Mouse (Mus musculus) liver, embryonic 15.5 days (tissue): ENCODE results near the gene Smpd1. TPM values are rescaled to one million over a fixed set of nuclear protein-coding genes. Genes with fewer than 3 reads are reported as not detected.

Experiments used
- ATAC-seq: fragments of 200-750 bp; cut with Nextera tagmentation; 2 replicates; pipeline ENCODE4 v1.8.0; 2017; ENCODE audit warnings: moderate number of reproducible peaks, mild to moderate bottlenecking, moderate library complexity; ENCODE audit not compliant: insufficient read depth
- H3K27ac ChIP-seq: fragments of 300-500 bp; sonication (generic); replicated peaks from 2 replicates; pipeline ENCODE4 v1.5.1; 2015; ENCODE audit warnings: mild to moderate bottlenecking, inconsistent platforms
- H3K27me3 ChIP-seq: fragments of 300-500 bp; sonication (generic); 2 replicates; pipeline ENCODE4 v1.6.1; 2015; ENCODE audit warnings: mild to moderate bottlenecking, inconsistent platforms
- H3K36me3 ChIP-seq: fragments of 300-500 bp; sonication (generic); replicated peaks from 2 replicates; pipeline ENCODE4 v1.6.1; 2015; ENCODE audit warnings: moderate library complexity, mild to moderate bottlenecking, inconsistent platforms
- H3K4me1 ChIP-seq: fragments of 300-500 bp; sonication (generic); replicated peaks from 2 replicates; pipeline ENCODE4 v1.6.1; 2015; ENCODE audit warnings: inconsistent platforms
- H3K4me2 ChIP-seq: fragments of 300-500 bp; sonication (generic); 2 replicates; pipeline ENCODE4 v1.6.1; 2015; ENCODE audit warnings: moderate library complexity, mild to moderate bottlenecking, inconsistent platforms
- H3K4me3 ChIP-seq: fragments of 300-500 bp; sonication (generic); replicated peaks from 2 replicates; pipeline ENCODE4 v1.5.1; 2015; ENCODE audit warnings: mild to moderate bottlenecking, inconsistent platforms
- H3K9ac ChIP-seq: fragments of 300-500 bp; sonication (generic); 2 replicates; pipeline ENCODE4 v1.6.1; 2015; ENCODE audit warnings: moderate library complexity, mild to moderate bottlenecking, inconsistent platforms
- H3K9me3 ChIP-seq: fragments of 300-500 bp; sonication (generic); replicated peaks from 2 replicates; pipeline ENCODE4 v1.6.1; 2016; ENCODE audit warnings: inconsistent platforms
- WGBS: fragments of 180-500 bp; shearing (Covaris S2); methylation state at CpG from one replicate; pipeline ENCODE4 v1.1.7; 2015; ENCODE audit warnings: mixed read lengths; ENCODE audit not compliant: insufficient replicate concordance; 5-methylcytosine and 5-hydroxymethylcytosine counted together
- polyA plus RNA-seq: library from polyadenylated mRNA; unstranded; fragments of >200 nt; fragmentation: Nextera tagmentation; extraction: Ambion mirVana; gene quantifications from 2 replicates; pipeline ENCODE4 v1.2.1, GENCODE M21; 2015

Gene Smpd1
- polyA plus RNA-seq, 1 experiment from 2014 or later = 21.9 TPM

DNA sequence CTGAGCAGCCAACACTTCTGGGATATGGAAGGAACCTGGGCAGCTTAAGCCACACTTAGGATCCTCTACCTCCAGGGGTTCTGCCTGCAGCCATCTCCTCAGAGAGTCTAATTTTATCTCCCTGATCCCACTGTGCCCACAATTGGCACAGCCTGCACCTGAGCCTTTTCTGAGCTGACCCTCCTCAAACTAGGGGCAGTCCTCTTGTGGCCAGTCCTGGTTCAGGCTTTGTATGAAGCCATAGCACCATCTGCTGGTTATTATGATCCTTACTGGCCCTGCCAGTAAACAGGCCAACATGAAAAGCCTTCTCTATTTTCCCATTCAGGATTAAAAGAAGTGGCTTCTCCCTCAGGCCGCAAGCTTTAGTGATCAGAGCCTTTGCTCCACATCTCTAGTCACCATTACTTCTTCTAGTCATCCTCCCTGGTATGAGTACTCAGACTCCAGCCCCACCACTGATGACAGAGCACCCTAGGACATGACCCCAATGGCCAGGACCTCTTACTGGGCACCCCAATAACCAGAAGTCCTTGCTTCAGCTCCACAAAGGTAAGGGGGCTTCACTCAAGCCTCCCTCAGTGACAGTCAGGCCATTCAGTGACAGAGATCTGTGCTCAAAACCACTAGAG, 26.7 kb upstream of the Smpd1 start:
- Histone ChIP-seq H3K4me1 (no peaks in the 10 kb centered on the region), H3K4me2 (no peak overlapping the region), H3K4me3 (no peak overlapping the region), H3K9me3 (no peaks in the 10 kb centered on the region), H3K36me3 (no peaks in the 10 kb centered on the region), H3K9ac (no peak overlapping the region), H3K27me3 (no peaks in the 10 kb centered on the region), H3K27ac (no peak overlapping the region)
- WGBS = 32% methylated on average over 1 of the region's 1 CpGs
- no peak for ATAC-seq

DNA sequence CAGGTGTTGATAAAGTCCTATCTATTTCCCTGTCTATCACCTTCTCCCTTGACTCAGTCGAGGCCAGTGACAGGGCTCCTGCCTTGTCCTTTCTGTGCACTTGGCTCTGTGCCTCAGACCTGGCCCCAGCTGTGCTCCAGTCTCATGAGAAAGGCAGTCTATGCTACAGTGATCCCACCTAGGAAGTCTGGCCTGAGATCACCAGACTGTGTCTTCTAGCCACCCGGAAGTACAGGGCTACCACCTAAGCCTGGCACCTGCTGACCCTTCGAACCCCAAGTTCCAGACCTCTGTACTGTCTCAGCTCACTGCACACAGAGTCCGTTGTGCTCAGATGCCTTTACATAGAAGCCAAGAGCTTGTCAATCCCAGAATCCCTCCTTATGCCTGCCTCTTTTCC, 26.1 kb upstream of the Smpd1 start:
- Histone ChIP-seq H3K9me3 (no peaks in the 10 kb centered on the region), H3K27me3 (no peaks in the 10 kb centered on the region), H3K36me3 (no peaks in the 10 kb centered on the region), H3K9ac (no peak overlapping the region), H3K4me3 (no peak overlapping the region), H3K4me1 (no peaks in the 10 kb centered on the region), H3K4me2 (no peak overlapping the region), H3K27ac (no peak overlapping the region)
- peak; percentile 22; the same call in 1 of the 2 replicates for ATAC-seq
- 61% methylated on average over 4 of the region's 4 CpGs for WGBS

DNA sequence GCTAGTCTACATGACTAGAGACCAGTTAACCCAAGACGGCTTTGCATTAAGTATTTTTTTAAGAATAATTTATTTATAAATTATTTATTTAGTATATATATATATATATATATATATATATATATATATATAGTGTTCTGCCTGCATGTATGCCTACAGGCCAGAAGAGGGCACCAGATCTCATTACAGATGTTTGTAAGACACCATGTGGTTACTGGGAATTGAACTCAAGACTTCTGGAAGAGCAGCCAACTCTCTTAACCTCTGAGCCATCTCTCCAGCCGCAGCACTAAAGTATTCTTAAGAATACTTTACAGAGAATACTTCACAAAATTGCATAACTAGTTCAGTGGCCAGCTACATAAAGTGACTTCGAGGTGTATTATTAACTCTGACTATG, 20.0 kb upstream of the Smpd1 start:
- Histone ChIP-seq H3K27ac (no peak overlapping the region), H3K36me3 (no peaks in the 10 kb centered on the region), H3K4me2 (no peak overlapping the region), H3K9me3 (no peaks in the 10 kb centered on the region), H3K27me3 (no peaks in the 10 kb centered on the region), H3K4me1 (no peaks in the 10 kb centered on the region), H3K4me3 (no peak overlapping the region), H3K9ac (no peak overlapping the region)
- 52% methylated on average over 3 of the region's 3 CpGs for WGBS
- no peak for ATAC-seq

DNA sequence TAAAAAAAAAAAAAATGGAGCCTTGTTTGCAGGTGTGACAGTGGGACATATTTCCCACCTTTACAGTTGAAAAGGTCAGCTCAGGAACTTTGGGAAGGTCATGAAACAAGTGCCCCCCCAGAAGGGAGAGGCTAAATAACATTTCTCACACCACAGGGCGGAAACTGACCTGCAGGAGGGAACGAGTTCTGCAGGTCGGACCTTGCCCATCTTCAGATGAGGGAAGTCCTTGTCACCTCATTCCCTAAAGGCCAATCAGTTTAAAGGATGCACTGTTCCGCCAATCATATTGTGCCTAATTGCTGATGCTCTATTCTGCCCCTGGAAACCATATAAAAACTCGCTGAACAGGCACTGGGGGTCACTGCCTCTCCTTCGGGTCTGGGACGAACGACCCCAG, 8.2 kb upstream of the Smpd1 start:
- WGBS = 52% methylated on average over 8 of the region's 8 CpGs
- Histone ChIP-seq H3K27ac (no peak overlapping the region), H3K36me3 (no peaks in the 10 kb centered on the region), H3K27me3 (no peaks in the 10 kb centered on the region), H3K9ac (no peak overlapping the region), H3K4me1 (no peaks in the 10 kb centered on the region), H3K9me3 (no peaks in the 10 kb centered on the region), H3K4me2 (no peak overlapping the region), H3K4me3 (no peak overlapping the region)
- ATAC-seq = no peak

DNA sequence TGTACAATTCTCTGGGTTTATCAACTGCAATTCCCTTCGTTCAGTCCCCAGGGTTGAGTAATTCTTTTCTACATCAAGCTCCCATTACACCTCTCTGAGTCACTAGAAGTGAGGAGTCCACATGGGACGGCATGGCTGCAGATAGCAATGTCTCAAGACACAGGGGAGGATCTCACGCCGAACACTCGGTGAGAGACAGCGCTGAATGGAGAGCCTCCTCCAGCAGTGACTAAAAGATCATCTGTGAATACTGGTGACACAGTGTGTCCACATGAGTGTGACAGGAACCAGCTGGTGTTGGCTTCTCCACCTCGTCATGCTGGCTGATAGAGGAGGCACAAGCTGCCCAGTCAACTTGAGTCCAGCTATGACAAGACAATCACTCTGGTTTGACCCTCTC, 6.2 kb upstream of the Smpd1 start:
- H3K27me3 ChIP-seq = no peaks in the 10 kb centered on the region
- no peak overlapping the region for H3K4me3 ChIP-seq

DNA sequence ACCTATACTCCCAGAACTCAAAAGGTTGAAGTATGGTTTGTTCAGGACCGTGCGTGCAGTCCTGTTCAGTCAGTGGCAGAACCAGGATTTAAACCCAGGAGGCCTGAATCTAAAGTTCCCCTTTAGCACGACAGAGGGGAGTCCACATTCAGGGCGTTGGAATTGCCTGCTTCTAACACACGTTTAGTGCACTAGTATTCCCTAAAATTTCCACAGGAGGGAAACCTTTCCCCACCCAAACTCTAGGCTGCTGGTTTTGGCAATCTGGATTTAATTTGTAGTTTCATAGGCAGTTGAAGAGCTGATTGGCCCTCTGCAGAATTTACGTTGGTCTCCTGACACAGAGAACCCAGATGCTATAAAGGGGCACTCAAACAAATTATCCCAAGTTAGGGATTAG, 5.1 kb upstream of the Smpd1 start:
- WGBS = 42% methylated on average over 6 of the region's 6 CpGs
- Histone ChIP-seq H3K9ac (no peak overlapping the region), H3K9me3 (no peaks in the 10 kb centered on the region), H3K36me3 (no peaks in the 10 kb centered on the region), H3K4me3 (no peak overlapping the region), H3K4me2 (no peak overlapping the region), H3K4me1 (peaks cover 7% of the 10 kb centered on the region), H3K27ac (no peak overlapping the region), H3K27me3 (no peaks in the 10 kb centered on the region)
- ATAC-seq = no peak

More for the DNA sequence above, 6.2 kb upstream of the Smpd1 start:
- WGBS = 61% methylated on average over 7 of the region's 7 CpGs
- no peaks in the 10 kb centered on the region for H3K9me3 ChIP-seq
- H3K9ac ChIP-seq = no peak overlapping the region
- no peak overlapping the region for H3K27ac ChIP-seq
- no peaks in the 10 kb centered on the region for H3K36me3 ChIP-seq
- no peak overlapping the region for H3K4me2 ChIP-seq
- no peak for ATAC-seq
- no peaks in the 10 kb centered on the region for H3K4me1 ChIP-seq

DNA sequence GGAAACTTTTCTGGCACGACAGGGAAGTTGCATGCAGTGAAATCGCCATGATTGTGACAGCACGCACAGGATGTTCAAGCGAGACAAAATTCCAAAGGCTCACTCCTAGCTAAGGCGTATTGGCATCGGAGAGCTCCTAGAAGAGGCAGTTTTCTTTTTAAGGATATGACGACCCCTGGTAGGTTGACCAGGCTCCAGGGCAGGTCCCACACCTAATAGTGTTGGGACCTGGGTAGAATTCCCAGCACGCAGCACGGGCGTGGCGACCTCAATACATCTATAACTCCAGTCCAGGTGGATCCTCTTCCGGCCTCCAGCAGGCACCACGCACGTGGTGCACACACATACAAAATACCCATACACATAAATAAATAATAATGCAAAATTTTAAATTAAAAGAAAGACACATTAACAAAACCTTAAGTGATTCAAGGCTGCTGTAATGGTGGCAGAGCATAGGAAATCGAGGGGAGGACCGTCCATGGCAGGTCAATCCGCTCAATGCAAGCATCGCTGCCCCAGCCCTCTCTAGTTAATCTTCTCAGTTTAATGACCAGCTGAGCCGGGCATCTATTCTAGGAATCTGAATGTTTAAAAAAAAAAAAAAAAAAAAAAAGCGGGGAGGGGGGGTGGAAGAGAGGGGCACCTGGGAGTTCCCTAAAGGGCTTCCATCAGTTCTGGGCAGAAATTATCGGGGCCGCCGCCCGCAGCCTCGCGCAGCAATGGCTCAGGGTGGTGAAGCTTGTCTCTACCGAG, 526 bp upstream of the Smpd1 start:
- H3K27me3 ChIP-seq = no peaks in the 10 kb centered on the region
- H3K27ac ChIP-seq = peak overlapping the region; percentile 78
- H3K9me3 ChIP-seq = no peaks in the 10 kb centered on the region
- no peak for ATAC-seq
- H3K36me3 ChIP-seq = peaks cover 22% of the 10 kb centered on the region
- 30% methylated on average over 27 of the region's 27 CpGs for WGBS
- peak overlapping the region; percentile 71 for H3K9ac ChIP-seq
- peak overlapping the region; percentile 89 for H3K4me2 ChIP-seq
- peaks cover 27% of the 10 kb centered on the region for H3K4me1 ChIP-seq
- peak overlapping the region; percentile 67 for H3K4me3 ChIP-seq

DNA sequence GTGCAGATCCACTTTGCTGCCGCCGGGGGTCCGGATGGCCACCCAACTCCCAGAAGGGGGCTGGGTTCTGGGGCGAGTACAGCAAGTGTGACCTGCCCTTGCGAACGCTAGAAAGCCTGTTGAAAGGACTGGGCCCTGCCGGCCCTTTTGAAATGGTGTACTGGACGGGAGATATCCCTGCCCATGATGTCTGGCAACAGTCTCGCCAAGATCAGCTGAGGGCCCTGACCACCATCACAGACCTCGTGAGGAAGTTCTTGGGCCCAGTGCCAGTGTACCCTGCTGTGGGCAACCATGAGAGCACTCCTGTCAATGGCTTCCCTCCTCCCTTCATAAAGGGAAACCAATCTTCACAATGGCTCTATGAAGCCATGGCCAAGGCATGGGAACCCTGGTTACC, 1.4 kb downstream of the Smpd1 start:
- Histone ChIP-seq H3K27me3 (no peaks in the 10 kb centered on the region), H3K4me3 (peak overlapping the region; percentile 67), H3K36me3 (peaks cover 22% of the 10 kb centered on the region), H3K4me2 (peak overlapping the region; percentile 89), H3K9ac (peak overlapping the region; percentile 71; the same call in 1 of the 2 replicates), H3K27ac (no peak overlapping the region), H3K9me3 (no peaks in the 10 kb centered on the region), H3K4me1 (peaks cover 27% of the 10 kb centered on the region)
- ATAC-seq = no peak
- WGBS = 88% methylated on average over 10 of the region's 10 CpGs

DNA sequence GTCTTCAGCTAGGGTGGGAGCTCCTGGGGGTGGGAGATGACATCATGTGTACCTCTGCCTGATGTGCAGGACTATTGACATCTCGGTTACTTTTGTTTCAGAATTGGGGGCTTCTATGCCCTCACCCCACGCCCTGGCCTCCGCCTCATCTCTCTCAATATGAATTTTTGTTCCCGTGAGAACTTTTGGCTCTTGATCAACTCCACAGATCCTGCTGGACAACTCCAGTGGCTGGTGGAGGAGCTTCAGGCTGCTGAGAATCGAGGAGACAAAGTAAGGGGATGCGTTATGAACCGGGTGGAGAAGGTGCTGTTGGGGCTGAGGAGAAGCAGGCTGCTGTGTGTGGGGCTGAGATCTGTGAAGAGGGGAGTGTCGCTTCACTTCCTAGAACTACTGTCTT, 2.2 kb downstream of the Smpd1 start:
- WGBS = 77% methylated on average over 8 of the region's 8 CpGs
- Histone ChIP-seq H3K4me3 (no peak overlapping the region), H3K27me3 (no peaks in the 10 kb centered on the region), H3K9me3 (no peaks in the 10 kb centered on the region), H3K4me1 (peaks cover 27% of the 10 kb centered on the region), H3K4me2 (0 out of 2 replicates have a peak overlapping the region, but pooled peaks have one; percentile 89), H3K36me3 (peaks cover 22% of the 10 kb centered on the region), H3K9ac (no peak overlapping the region), H3K27ac (no peak overlapping the region)
- no peak for ATAC-seq

DNA sequence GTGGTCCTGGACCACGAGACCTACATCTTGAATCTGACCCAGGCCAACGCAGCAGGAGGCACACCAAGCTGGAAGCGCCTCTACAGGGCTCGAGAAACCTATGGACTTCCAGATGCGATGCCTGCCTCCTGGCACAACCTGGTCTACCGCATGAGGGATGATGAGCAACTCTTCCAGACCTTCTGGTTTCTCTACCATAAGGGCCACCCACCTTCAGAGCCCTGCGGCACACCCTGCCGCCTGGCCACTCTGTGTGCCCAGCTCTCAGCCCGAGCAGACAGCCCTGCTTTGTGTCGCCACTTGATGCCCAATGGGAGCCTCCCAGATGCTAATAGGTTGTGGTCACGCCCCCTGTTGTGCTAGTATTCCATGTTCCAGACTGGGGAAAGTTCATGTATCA, 3.5 kb downstream of the Smpd1 start:
- 82% methylated on average over 11 of the region's 11 CpGs for WGBS
- no peak for ATAC-seq
- peaks cover 22% of the 10 kb centered on the region for H3K36me3 ChIP-seq
- no peak overlapping the region for H3K4me2 ChIP-seq
- H3K27ac ChIP-seq = no peak overlapping the region
- no peaks in the 10 kb centered on the region for H3K9me3 ChIP-seq
- peaks cover 27% of the 10 kb centered on the region for H3K4me1 ChIP-seq
- no peak overlapping the region for H3K9ac ChIP-seq
- no peak overlapping the region for H3K4me3 ChIP-seq
- H3K27me3 ChIP-seq = no peaks in the 10 kb centered on the region

DNA sequence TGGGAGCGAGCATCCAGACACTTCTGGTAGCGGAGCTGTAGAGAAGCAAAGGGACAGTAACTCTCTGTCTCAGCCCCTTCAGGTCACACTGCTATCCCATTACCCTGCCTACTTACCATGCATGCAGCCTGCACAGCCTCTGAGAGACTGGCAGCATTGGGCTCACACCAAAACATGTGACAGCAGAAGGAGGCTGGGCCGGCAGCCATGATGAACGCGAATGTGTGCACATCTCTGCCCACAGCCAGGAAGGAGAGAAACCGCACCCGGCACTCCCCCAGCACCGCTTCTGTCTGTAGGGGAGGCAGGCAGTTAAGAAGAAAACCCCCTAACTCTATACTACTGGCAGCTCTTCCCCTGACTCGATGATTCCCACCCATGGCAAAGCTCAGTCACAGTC, 4.9 kb downstream of the Smpd1 start:
- WGBS = 74% methylated on average over 9 of the region's 9 CpGs
- no peak overlapping the region for H3K4me2 ChIP-seq
- no peak overlapping the region for H3K27ac ChIP-seq
- H3K4me1 ChIP-seq = peaks cover 21% of the 10 kb centered on the region
- no peak for ATAC-seq
- H3K9ac ChIP-seq = no peak overlapping the region
- H3K27me3 ChIP-seq = no peaks in the 10 kb centered on the region; the same call in 1 of the 2 replicates
- no peaks in the 10 kb centered on the region for H3K9me3 ChIP-seq
- H3K36me3 ChIP-seq = peaks cover 22% of the 10 kb centered on the region
- H3K4me3 ChIP-seq = no peak overlapping the region
